Mouse (Mus musculus): ENCODE measurements around the gene Mre11a.

DNA sequence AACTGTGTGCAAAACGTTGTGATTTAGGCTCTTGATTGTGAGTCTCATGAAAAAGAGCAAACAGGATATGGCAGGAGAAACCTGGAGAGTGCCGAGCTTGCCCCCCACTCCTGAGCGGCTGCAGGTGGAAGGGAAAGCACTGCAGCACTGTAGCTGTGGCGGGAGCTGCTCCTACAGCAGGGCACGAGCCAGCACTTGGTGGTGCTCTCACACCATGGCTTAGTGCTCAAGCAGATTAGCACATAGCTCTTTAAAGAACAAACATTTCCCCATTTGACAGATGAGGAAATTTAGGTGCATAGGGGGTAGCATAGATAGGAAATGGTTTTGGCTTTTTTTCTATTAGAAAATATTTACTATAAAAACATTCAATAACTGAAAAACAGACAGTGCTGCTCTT, 47.6 kb downstream of the Mre11a start:
- peak; percentile 40; the same call in 1 of the 2 replicates for TF ChIP-seq CTCF (IDR thresholded peaks at IDR 0.05; ENCODE audit: low read depth)
- TF ChIP-seq EP300 (optimal IDR thresholded peaks at IDR 0.05), result no peak
